Mouse (Mus musculus): ENCODE measurements around the gene Sdcbp2. TPM values are rescaled to one million over a fixed set of nuclear protein-coding genes. Genes with fewer than 3 reads are reported as not detected.

Sdcbp2 gene
- total RNA-seq, 2 experiments from 2014 or later, result 2.0 TPM

DNA sequence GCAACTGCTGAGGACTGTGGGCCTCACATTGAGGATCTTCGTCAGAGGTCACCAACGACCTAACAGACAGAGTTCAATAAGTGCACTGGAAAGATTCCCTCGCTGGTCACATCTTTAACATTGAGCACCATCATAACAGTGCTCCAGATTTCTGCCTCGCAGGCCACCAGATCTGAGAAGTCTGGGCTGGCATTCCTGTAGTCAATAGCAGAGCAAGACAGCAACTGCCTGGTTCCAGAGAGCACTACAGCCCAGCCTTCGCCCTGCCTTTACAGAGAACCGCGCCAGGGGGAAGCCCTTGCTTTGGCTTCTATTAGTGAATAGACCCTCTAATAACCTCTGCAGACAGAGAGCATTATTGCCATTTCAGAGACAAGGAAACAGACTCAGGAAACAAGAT is 53.9 kb downstream of the Sdcbp2 start:
- DNase-seq, result no peak
- intact Hi-C loops (cut with DNase I), result no loop called here

GRCm38 (mm10) chr2:151628011-151628410 is 55.6 kb downstream of the Sdcbp2 start:
- intact Hi-C loops (cut with DNase I), result no loop called here
- DNase-seq, result no peak

GRCm38 (mm10) chr2:151629310-151629709 is 56.9 kb downstream of the Sdcbp2 start:
- intact Hi-C loops (cut with DNase I), result no loop called here
- no peak for DNase-seq

GRCm38 (mm10) chr2:151631406-151632158 is 59.2 kb downstream of the Sdcbp2 start:
- intact Hi-C loops (cut with DNase I), result no loop called here
- no peak for DNase-seq

GRCm38 (mm10) chr2:151632159-151632814 is 59.9 kb downstream of the Sdcbp2 start, which contains the start of gene Snph:
Gene Snph, minus strand, starts transcription at chr2:151632593.
- intact Hi-C loops (cut with DNase I), result no loop called here
- DNase-seq, result peak; percentile 42 to 62

DNA sequence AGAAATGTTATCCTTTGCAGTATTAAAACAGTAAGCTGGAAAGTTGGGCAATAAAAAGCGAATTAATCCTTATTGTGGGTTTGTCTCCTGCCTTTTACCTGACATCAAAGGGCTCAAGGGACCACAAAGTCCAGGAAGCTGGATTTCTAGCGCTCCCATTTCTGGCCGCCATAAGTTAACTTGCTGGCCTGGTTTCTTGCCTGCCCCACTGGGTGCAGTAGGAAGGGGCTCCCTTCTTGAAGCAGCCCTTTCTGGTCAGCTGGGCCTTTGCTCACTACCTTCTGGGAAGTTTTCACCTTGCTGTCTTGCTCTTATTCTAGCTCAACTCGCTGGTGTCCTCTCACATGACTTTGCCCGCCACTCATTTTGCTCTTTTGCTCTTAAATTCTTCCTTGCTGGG is 60.6 kb downstream of the Sdcbp2 start:
- intact Hi-C loops (cut with DNase I), result no loop called here
- no peak for DNase-seq

- no peak for DNase-seq
- intact Hi-C loops (cut with DNase I), result no loop called here
Measured at GRCm38 (mm10) chr2:151634903-151635302, 62.5 kb downstream of the Sdcbp2 start.

- intact Hi-C loops (cut with DNase I), result no loop called here
- no peak for DNase-seq
Measured at GRCm38 (mm10) chr2:151635362-151636014, 63.1 kb downstream of the Sdcbp2 start.

DNA sequence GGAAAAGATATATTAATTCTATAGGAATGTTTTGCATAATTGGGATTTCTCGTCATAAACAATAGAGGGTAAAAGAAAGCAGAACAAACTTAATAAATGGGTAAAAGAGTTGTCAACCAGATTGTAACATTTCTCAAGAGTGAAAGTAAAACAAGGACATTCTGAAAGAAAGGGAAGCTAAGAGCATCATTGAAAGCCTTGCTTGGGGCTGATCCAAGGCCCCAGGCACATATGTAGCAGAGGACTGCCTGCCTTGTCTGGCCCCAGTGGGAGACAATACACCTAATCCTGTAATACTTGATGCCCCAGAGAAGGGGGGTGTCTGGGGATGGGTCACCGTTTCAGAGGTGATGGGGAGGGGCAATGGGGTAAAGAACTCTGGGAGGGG is 63.6 kb downstream of the Sdcbp2 start:
- intact Hi-C loops (cut with DNase I), result no loop called here
- no peak for DNase-seq

Other genes starting within 250 kb of the Sdcbp2 start
- gene 4921509C19Rik, start 96.5 kb upstream of the Sdcbp2 start, total RNA-seq (2021), result not detected
- 10 to 100 TPM; 79.2 to 83.6 TPM for gene Nsfl1c, start 78.4 kb upstream of the Sdcbp2 start, total RNA-seq (2021)
- 100 to 1,000 TPM; 213 to 229 TPM for gene Fkbp1a, start 30.1 kb upstream of the Sdcbp2 start, total RNA-seq (2021)
- gene Snph, start 60.0 kb downstream of the Sdcbp2 start, total RNA-seq (2021), result 1 to 10 TPM; 4.0 to 4.8 TPM
- not detected for gene Rad21l, start 95.9 kb downstream of the Sdcbp2 start, total RNA-seq (2021)
- 1 to 10 TPM; 4.3 to 5.2 TPM for gene Tmem74b, start 129.4 kb downstream of the Sdcbp2 start, total RNA-seq (2021)
- 10 to 100 TPM; 21.3 to 25.6 TPM for gene Psmf1, start 171.6 kb downstream of the Sdcbp2 start, total RNA-seq (2021)

Data from heart, postnatal 36 days (tissue).